Mouse (Mus musculus) E14TG2a.4 (cell line): ENCODE measurements around the gene 4930564D02Rik.

Source experiments
- CTCF ChIP-seq: conservative IDR thresholded peaks from 2 replicates; pipeline ENCODE4 v1.5.1; 2014; ENCODE audit warnings: low read length
- NANOG ChIP-seq: IDR thresholded peaks from 2 replicates; pipeline ENCODE4 v1.6.1; 2014; ENCODE audit warnings: borderline replicate concordance, low read length, mixed read lengths
- POU5F1 ChIP-seq: IDR thresholded peaks from 2 replicates; pipeline ENCODE4 v1.6.1; 2014; ENCODE audit warnings: low read length, borderline replicate concordance

GRCm38 (mm10) chr3:105062676-105063075, 4.0 kb upstream of the 4930564D02Rik start:
- no peak for TF ChIP-seq CTCF
- TF ChIP-seq POU5F1 = no peak
- TF ChIP-seq NANOG = no peak
